Mouse (Mus musculus): ENCODE results near the gene 9230113P08Rik. TPM values are rescaled to one million over a fixed set of nuclear protein-coding genes. Genes with fewer than 3 reads are reported as not detected.
"Not testable (repeated sequence)": the region's sequence is repeated elsewhere in the genome, so short reads cannot be mapped to it uniquely, and the experiment has no call there.

Gene 9230113P08Rik
- not detected in 2 replicates for polyA plus RNA-seq (2012; rRNA removed)
- polyA plus RNA-seq (2014; fragmentation: Nextera tagmentation; extraction: Ambion mirVana): not detected in 2 replicates

GRCm38 (mm10) chr9:35908123-35908522 is at the start of gene 9230113P08Rik:
Gene 9230113P08Rik (plus strand): TSS chr9:35908423.
- not testable (repeated sequence) for H3K9ac ChIP-seq (ENCODE audit: low read depth, low read length, severe bottlenecking); H3K36me3 ChIP-seq (ENCODE audit: control insufficient read depth, insufficient read depth, low read length); H3K4me2 ChIP-seq (replicated peaks; ENCODE audit: low read depth, low read length, severe bottlenecking); H3K27ac ChIP-seq (replicated peaks; ENCODE audit: low read depth, low read length); H3K4me3 ChIP-seq (replicated peaks; ENCODE audit: low read length); DNase-seq (ENCODE audit: low spot score); H3K9me3 ChIP-seq (ENCODE audit: control insufficient read depth, low read length); H3K4me1 ChIP-seq (ENCODE audit: control insufficient read depth, insufficient read depth, low read length); H3K27me3 ChIP-seq (ENCODE audit: control insufficient read depth, insufficient read depth, low read length); ATAC-seq (ENCODE audit: low FRiP score, low read depth)

- not testable (repeated sequence) for H3K4me2 ChIP-seq (replicated peaks; ENCODE audit: low read depth, low read length, severe bottlenecking); H3K4me3 ChIP-seq (replicated peaks; ENCODE audit: low read length); H3K27ac ChIP-seq (replicated peaks; ENCODE audit: low read depth, low read length); DNase-seq (ENCODE audit: low spot score); H3K9ac ChIP-seq (ENCODE audit: low read depth, low read length, severe bottlenecking); H3K9me3 ChIP-seq (ENCODE audit: control insufficient read depth, low read length); ATAC-seq (ENCODE audit: low FRiP score, low read depth); H3K36me3 ChIP-seq (ENCODE audit: control insufficient read depth, insufficient read depth, low read length); H3K4me1 ChIP-seq (ENCODE audit: control insufficient read depth, insufficient read depth, low read length); H3K27me3 ChIP-seq (ENCODE audit: control insufficient read depth, insufficient read depth, low read length)
- 77% methylated on average over 1 of the region's 1 CpGs for WGBS
These were observed 15.1 kb upstream of the 9230113P08Rik start for GRCm38 (mm10) chr9:35893112-35893511.

- Histone ChIP-seq H3K27ac (replicated peaks; ENCODE audit: low read depth, low read length) (no peak overlapping the region), H3K36me3 (ENCODE audit: control insufficient read depth, insufficient read depth, low read length) (no peaks in the 10 kb centered on the region), H3K4me3 (replicated peaks; ENCODE audit: low read length) (no peak overlapping the region), H3K9me3 (ENCODE audit: control insufficient read depth, low read length) (no peaks in the 10 kb centered on the region), H3K27me3 (ENCODE audit: control insufficient read depth, insufficient read depth, low read length) (no peaks in the 10 kb centered on the region), H3K4me2 (replicated peaks; ENCODE audit: low read depth, low read length, severe bottlenecking) (no peak overlapping the region), H3K9ac (ENCODE audit: low read depth, low read length, severe bottlenecking) (no peak overlapping the region), H3K4me1 (ENCODE audit: control insufficient read depth, insufficient read depth, low read length) (no peaks in the 10 kb centered on the region)
- no peak for TF ChIP-seq POLR2A (IDR thresholded peaks at IDR 0.05; ENCODE audit: borderline replicate concordance, extremely low read depth, insufficient read depth, insufficient read length)
- 71% methylated on average over 2 of the region's 2 CpGs for WGBS
- DNase-seq (ENCODE audit: low spot score): no peak
- no peak for ATAC-seq (ENCODE audit: low FRiP score, low read depth)
These were observed 3.7 kb upstream of the 9230113P08Rik start for GRCm38 (mm10) chr9:35904494-35904893.

DNA sequence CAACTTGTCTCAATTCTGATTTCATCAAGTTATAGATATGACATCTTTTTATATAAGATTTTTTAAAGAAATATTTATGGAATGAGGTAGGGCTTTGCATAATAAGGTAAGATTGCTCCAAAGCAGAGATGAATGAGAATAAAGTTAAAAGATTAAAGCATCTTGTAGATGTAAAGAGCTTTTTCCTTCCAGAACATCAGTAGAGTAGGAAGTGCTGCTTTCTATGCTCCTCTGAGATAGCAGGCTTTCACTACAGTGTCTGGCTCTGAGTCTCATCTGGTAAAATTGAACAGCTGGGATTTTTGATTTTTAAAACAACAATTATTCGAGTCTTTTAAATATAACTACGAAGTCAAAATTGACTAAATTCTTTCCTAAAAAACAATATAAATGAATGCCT is 22.6 kb downstream of the 9230113P08Rik start:
- Histone ChIP-seq H3K27me3 (ENCODE audit: control insufficient read depth, insufficient read depth, low read length) (no peaks in the 10 kb centered on the region), H3K9ac (ENCODE audit: low read depth, low read length, severe bottlenecking) (no peak overlapping the region), H3K36me3 (ENCODE audit: control insufficient read depth, insufficient read depth, low read length) (no peaks in the 10 kb centered on the region), H3K27ac (replicated peaks; ENCODE audit: low read depth, low read length) (no peak overlapping the region), H3K4me1 (ENCODE audit: control insufficient read depth, insufficient read depth, low read length) (no peaks in the 10 kb centered on the region), H3K4me2 (replicated peaks; ENCODE audit: low read depth, low read length, severe bottlenecking) (no peak overlapping the region), H3K9me3 (ENCODE audit: control insufficient read depth, low read length) (no peaks in the 10 kb centered on the region), H3K4me3 (replicated peaks; ENCODE audit: low read length) (no peak overlapping the region)
- TF ChIP-seq POLR2A (IDR thresholded peaks at IDR 0.05; ENCODE audit: borderline replicate concordance, extremely low read depth, insufficient read depth, insufficient read length): no peak
- DNase-seq (ENCODE audit: low spot score): no peak
- 79% methylated on average over 2 of the region's 2 CpGs for WGBS
- no peak for ATAC-seq (ENCODE audit: low FRiP score, low read depth)

Other genes with a start within 250 kb of the 9230113P08Rik start
- not detected in 2 replicates for gene Pate1, start 221.0 kb upstream of the 9230113P08Rik start, polyA plus RNA-seq (2012; rRNA removed)
- gene Pate1, start 221.0 kb upstream of the 9230113P08Rik start, polyA plus RNA-seq (2014; fragmentation: Nextera tagmentation; extraction: Ambion mirVana): not detected in 2 replicates
- not detected in 2 replicates for gene Gm17677, start 167.4 kb upstream of the 9230113P08Rik start, polyA plus RNA-seq (2012; rRNA removed)
- not detected in 2 replicates for gene Gm17677, start 167.4 kb upstream of the 9230113P08Rik start, polyA plus RNA-seq (2014; fragmentation: Nextera tagmentation; extraction: Ambion mirVana)
- not detected in 2 replicates for gene Gm17727, start 130.3 kb upstream of the 9230113P08Rik start, polyA plus RNA-seq (2012; rRNA removed)
- gene Gm17727, start 130.3 kb upstream of the 9230113P08Rik start, polyA plus RNA-seq (2014; fragmentation: Nextera tagmentation; extraction: Ambion mirVana): not detected in 2 replicates
- not detected in 2 replicates for gene Gm27235, start 118.3 kb upstream of the 9230113P08Rik start, polyA plus RNA-seq (2012; rRNA removed)
- not detected in 2 replicates for gene Gm27235, start 118.3 kb upstream of the 9230113P08Rik start, polyA plus RNA-seq (2014; fragmentation: Nextera tagmentation; extraction: Ambion mirVana)
- gene D730048I06Rik, start 118.3 kb upstream of the 9230113P08Rik start, polyA plus RNA-seq (2012; rRNA removed): not detected in 2 replicates
- not detected in 2 replicates for gene D730048I06Rik, start 118.3 kb upstream of the 9230113P08Rik start, polyA plus RNA-seq (2014; fragmentation: Nextera tagmentation; extraction: Ambion mirVana)
- gene 9230110F15Rik, start 64.3 kb upstream of the 9230113P08Rik start, polyA plus RNA-seq (2012; rRNA removed): not detected in 2 replicates
- gene 9230110F15Rik, start 64.3 kb upstream of the 9230113P08Rik start, polyA plus RNA-seq (2014; fragmentation: Nextera tagmentation; extraction: Ambion mirVana): not detected in 2 replicates
- not detected in 2 replicates for gene Gm5916, start 220.4 kb downstream of the 9230113P08Rik start, polyA plus RNA-seq (2012; rRNA removed)
- not detected in 2 replicates for gene Gm5916, start 220.4 kb downstream of the 9230113P08Rik start, polyA plus RNA-seq (2014; fragmentation: Nextera tagmentation; extraction: Ambion mirVana)